Mouse (Mus musculus) C2C12 (cell line): ENCODE data around the gene Gli2. TPM values are rescaled to one million over a fixed set of nuclear protein-coding genes. Genes with fewer than 3 reads are reported as not detected.

Source experiments
- H3K27me3 ChIP-seq: one replicate; pipeline ENCODE4 v1.6.1; 2011; ENCODE audit not compliant: control insufficient read depth, insufficient read depth, insufficient read length
- H3K36me3 ChIP-seq: one replicate; pipeline ENCODE4 v1.6.1; 2011; ENCODE audit not compliant: control insufficient read depth, insufficient read depth
- H3K4me3 ChIP-seq: one replicate; pipeline ENCODE4 v1.5.1; 2011; ENCODE audit warnings: mild to moderate bottlenecking, control low read depth; ENCODE audit not compliant: poor library complexity, insufficient read depth, severe bottlenecking
- H3K79me2 ChIP-seq: one replicate; pipeline ENCODE4 v1.6.1; 2011; ENCODE audit not compliant: control insufficient read depth, insufficient read depth
- H3K79me3 ChIP-seq: one replicate; pipeline ENCODE4 v1.6.1; 2011; ENCODE audit warnings: low read depth, control low read depth
- H3ac ChIP-seq: one replicate; pipeline ENCODE3; 2011; ENCODE audit warnings: low read depth; ENCODE audit not compliant: control insufficient read depth, insufficient read length
- CEBPB ChIP-seq: IDR thresholded peaks from one replicate; pipeline ENCODE4 v1.6.1; 2011; ENCODE audit warnings: low read depth, mild to moderate bottlenecking, control low read depth, moderate library complexity
- CTCF ChIP-seq: IDR thresholded peaks from one replicate; pipeline ENCODE4 v1.5.1; 2011; ENCODE audit not compliant: control insufficient read depth, insufficient read depth, insufficient read length
- FOSL1 ChIP-seq: IDR thresholded peaks from one replicate; pipeline ENCODE4 v1.8.0; 2011; ENCODE audit warnings: mild to moderate bottlenecking, low read length; ENCODE audit not compliant: poor library complexity, insufficient read depth, severe bottlenecking
- MAX ChIP-seq: IDR thresholded peaks from one replicate; pipeline ENCODE4 v1.6.1; 2011; ENCODE audit warnings: mild to moderate bottlenecking, control low read depth
- MYOD1 ChIP-seq: IDR thresholded peaks from one replicate; pipeline ENCODE4 v1.6.1; 2011; ENCODE audit warnings: low read depth; ENCODE audit not compliant: control insufficient read depth, insufficient read length
- MYOG ChIP-seq: IDR thresholded peaks from one replicate; pipeline ENCODE4 v1.6.1; 2011; ENCODE audit not compliant: control insufficient read depth, insufficient read length; ENCODE audit errors: extremely low read depth
- USF1 ChIP-seq: IDR thresholded peaks from one replicate; pipeline ENCODE4 v1.6.1; 2011; ENCODE audit warnings: low read depth, mild to moderate bottlenecking, control low read depth, moderate library complexity
- polyA plus RNA-seq: library from polyadenylated mRNA; unstranded; fragments of >200 nt; fragmentation: generic; extraction: Trizol; gene quantifications from one replicate; pipeline ENCODE4 v1.2.1, GENCODE M21; 2012; ENCODE audit warnings: missing spikeins

The Gli2 gene
- polyA plus RNA-seq, 1 experiment, result 0.74 TPM

GRCm38 (mm10) chr1:118954434-118955301, 98.8 kb downstream of the Gli2 start:
- Histone ChIP-seq H3K79me3 (no peaks in the 10 kb centered on the region), H3ac (no peak overlapping the region), H3K27me3 (no peaks in the 10 kb centered on the region), H3K4me3 (no peak overlapping the region), H3K36me3 (no peaks in the 10 kb centered on the region), H3K79me2 (no peaks in the 10 kb centered on the region)
- TF ChIP-seq CEBPB, result no peak
- no peak for TF ChIP-seq CTCF
- TF ChIP-seq MAX, result no peak
- TF ChIP-seq MYOD1, result no peak
- TF ChIP-seq MYOG, result no peak

- Histone ChIP-seq H3K27me3 (no peaks in the 10 kb centered on the region), H3ac (no peak overlapping the region), H3K4me3 (no peak overlapping the region), H3K79me3 (no peaks in the 10 kb centered on the region), H3K79me2 (no peaks in the 10 kb centered on the region), H3K36me3 (no peaks in the 10 kb centered on the region)
- TF ChIP-seq CTCF, result no peak
- TF ChIP-seq MYOG, result no peak
- TF ChIP-seq MAX, result no peak
- TF ChIP-seq FOSL1, result no peak
- TF ChIP-seq MYOD1, result no peak
- TF ChIP-seq USF1, result no peak
- no peak for TF ChIP-seq CEBPB
Measured at GRCm38 (mm10) chr1:118953031-118953430, 100.4 kb downstream of the Gli2 start.

GRCm38 (mm10) chr1:118952318-118952717, 101.1 kb downstream of the Gli2 start:
- no peaks in the 10 kb centered on the region for H3K36me3 ChIP-seq
- no peak overlapping the region for H3K4me3 ChIP-seq
- no peak overlapping the region for H3ac ChIP-seq
- H3K27me3 ChIP-seq, result no peaks in the 10 kb centered on the region
- H3K79me3 ChIP-seq, result no peaks in the 10 kb centered on the region
- no peaks in the 10 kb centered on the region for H3K79me2 ChIP-seq
- TF ChIP-seq CTCF, result no peak

- Histone ChIP-seq H3K4me3 (no peak overlapping the region), H3K79me2 (no peaks in the 10 kb centered on the region), H3K27me3 (no peaks in the 10 kb centered on the region), H3ac (no peak overlapping the region), H3K36me3 (no peaks in the 10 kb centered on the region), H3K79me3 (no peaks in the 10 kb centered on the region)
- TF ChIP-seq USF1 (no peak), FOSL1 (no peak), MYOG (no peak), CTCF (no peak), CEBPB (no peak), MYOD1 (no peak), MAX (no peak)
Measured at GRCm38 (mm10) chr1:118948407-118948806, 105.0 kb downstream of the Gli2 start.

GRCm38 (mm10) chr1:118947221-118947620, 106.2 kb downstream of the Gli2 start:
- H3K27me3 ChIP-seq, result no peaks in the 10 kb centered on the region
- no peak overlapping the region for H3ac ChIP-seq
- H3K79me3 ChIP-seq, result no peaks in the 10 kb centered on the region
- H3K36me3 ChIP-seq, result no peaks in the 10 kb centered on the region
- no peak for TF ChIP-seq CTCF
- no peak for TF ChIP-seq MYOD1
- no peaks in the 10 kb centered on the region for H3K79me2 ChIP-seq
- H3K4me3 ChIP-seq, result no peak overlapping the region

GRCm38 (mm10) chr1:118941336-118941735, 112.1 kb downstream of the Gli2 start:
- H3ac ChIP-seq, result no peak overlapping the region
- TF ChIP-seq USF1 (no peak), MYOG (no peak), CEBPB (no peak), FOSL1 (no peak), MYOD1 (no peak), CTCF (no peak), MAX (no peak)
- no peaks in the 10 kb centered on the region for H3K79me2 ChIP-seq
- H3K27me3 ChIP-seq, result no peaks in the 10 kb centered on the region
- no peak overlapping the region for H3K4me3 ChIP-seq
- H3K36me3 ChIP-seq, result no peaks in the 10 kb centered on the region
- no peaks in the 10 kb centered on the region for H3K79me3 ChIP-seq
